Mouse (Mus musculus) kidney, postnatal 36 days (tissue): Measurements from ENCODE around the gene 2010300C02Rik.
A peak's percentile ranks its signal among the peaks of the same experiment; 100 is the strongest.
"Not testable (repeated sequence)": the region's sequence is repeated elsewhere in the genome, so short reads cannot be mapped to it uniquely, and the experiment has no call there.

Experiments
- DNase-seq, 2 experiments: peaks; one replicate each; pipeline ENCODE4 v3.0.0; 2021 to 2022; ENCODE audit warnings: mixed read lengths in 2 of 2

2010300C02Rik gene

DNA sequence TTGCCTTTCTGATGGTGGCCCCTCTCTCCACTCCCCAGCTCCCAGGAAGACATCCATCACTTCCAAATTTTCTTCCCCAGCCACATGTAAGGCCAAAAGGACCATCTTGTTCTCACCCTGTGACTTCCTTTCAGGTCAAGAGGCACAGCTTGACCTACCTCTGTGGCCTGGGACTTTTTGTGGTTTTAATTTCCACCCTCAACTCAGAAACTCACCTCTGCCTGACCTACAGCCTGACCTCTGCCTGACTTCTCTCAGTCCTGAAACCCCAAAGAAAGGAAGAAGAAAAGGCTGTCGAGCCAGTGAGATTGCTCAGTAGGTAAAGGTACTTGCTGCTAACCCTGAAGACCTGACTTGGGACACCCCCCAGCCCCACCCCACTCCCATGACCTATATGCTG, 100.3 kb downstream of the 2010300C02Rik start:
- DNase-seq: no peak

DNA sequence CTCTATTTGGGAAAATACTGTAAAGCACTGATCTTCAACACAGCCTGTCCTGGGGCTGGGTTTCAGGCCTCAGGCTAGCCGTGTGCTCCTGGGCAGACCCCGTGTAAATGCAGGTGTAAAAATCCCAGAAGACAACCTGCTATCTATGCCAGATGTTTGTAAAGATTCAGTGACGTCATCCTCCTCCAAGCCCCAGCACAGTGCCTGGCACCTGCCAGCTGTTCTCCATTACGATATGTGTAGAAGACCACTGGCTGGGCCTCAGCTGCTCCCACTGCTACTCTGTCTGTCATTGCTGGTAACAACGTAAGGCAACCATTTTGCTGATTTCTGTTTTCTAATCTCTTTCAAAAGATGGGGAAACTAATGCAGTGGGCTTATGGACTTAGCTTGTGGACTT, 102.8 kb downstream of the 2010300C02Rik start:
- no peak for DNase-seq

DNA sequence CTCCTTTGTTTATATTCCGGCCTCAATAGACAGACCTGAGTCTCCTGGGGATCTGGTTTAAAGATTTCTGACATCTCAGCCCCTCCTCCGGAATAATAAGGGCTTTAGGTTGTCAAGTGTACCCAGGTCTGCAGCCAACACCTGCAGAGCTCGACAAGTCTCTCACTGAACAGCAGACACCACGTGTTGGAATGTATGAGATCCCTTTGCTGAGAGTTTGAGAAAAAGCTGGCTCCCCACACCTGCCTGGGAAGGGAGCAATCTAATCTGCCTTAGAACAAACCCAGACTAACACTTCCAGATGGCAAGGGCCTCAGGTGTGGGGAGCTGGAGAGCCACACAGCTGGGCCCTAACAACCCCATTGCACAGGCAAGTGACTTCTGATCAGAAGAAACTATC, 103.3 kb downstream of the 2010300C02Rik start:
- no peak for DNase-seq

DNA sequence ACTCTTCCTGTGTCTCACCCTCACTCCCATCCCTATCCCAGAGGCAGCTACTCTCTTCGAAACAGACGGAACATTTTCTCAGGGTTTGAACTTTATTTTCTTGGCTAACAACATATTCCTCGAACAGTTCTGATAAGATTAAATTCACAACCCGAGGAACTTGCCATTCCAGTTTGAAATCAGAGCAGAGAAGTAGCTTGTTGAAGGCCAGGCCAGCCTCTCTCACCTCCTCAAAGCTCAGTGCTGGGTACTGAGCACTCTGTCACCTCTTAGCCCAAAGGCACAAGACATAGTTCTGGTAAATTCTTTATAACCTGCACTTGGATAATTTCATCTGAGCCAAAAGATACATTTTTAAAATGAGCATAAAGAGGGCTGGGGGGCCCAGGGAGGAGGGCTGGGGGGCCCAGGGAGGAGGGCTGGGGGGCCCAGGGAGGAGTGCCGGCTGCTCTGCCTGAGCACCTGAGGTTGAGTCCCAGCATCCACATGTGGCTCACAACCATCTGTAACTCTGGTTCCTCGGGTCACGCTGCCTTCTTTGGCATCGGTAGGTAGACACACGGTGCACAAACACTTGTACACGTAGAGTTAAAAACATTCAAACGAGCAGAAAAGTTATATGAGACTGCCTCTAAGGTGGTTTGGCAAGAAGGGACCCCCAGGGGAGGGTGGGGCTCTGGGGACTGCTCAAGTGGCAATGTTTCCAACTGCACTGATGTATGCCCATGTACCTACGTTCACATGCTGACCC, 104.4 kb downstream of the 2010300C02Rik start:
- DNase-seq: no peak

DNA sequence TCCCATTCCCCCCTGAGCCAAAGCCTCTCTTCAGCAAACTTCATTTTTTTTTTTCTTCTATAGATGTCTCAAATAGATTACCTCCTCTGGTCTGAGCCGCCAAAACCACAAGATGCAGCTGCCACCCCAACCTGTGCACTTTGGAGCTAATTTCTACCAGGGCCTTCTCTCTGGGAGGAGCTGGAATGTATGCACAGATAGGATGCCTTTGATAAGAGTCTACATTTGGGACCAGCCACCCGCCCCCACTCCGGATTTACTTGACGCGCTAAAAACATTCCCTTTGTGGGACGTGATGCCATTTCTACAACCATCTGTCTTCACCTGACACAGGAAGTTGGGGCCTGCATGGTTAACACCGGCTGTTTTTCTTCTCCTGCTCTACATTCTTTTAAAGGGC, 105.0 kb downstream of the 2010300C02Rik start:
- no peak for DNase-seq

DNA sequence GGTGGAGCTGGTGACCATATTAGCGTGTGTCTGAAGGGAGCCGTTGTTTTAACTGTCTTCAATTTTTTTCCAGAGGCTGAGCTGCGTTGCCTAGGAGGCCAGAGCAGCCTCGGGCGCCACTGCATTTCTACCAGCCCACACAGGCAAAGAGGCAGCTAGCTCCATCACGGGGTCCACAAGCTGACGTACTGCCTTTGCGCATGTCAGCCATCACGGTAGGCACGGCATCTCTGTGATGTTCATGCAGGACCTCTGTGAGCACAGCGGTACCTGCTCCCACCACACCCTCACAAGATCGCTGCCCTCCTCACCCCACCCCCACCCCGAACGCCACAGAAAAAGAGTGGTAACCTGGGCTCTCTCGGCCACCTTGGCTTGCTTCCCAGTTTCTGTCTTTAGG, 105.8 kb downstream of the 2010300C02Rik start:
- DNase-seq: no peak

DNA sequence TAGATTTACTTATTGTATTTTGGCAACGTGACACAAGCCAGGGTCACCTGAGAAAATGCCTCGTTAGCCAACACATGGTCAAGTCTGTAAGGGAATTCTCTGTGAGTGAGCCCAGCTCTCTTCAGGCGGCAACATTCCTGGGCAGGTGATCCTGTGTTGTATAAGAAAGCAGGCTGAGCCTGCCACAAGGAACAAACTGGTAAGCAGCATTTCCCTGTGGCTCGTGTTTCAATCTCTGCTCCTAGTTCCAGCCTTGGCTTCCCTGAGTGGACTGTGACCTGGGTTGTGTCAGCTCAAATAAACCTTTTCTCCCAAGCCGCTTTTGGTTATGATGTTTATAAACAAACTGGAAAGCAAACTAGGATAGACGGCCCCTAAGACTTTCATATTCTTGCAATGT, 108.9 kb downstream of the 2010300C02Rik start:
- no peak for DNase-seq

DNA sequence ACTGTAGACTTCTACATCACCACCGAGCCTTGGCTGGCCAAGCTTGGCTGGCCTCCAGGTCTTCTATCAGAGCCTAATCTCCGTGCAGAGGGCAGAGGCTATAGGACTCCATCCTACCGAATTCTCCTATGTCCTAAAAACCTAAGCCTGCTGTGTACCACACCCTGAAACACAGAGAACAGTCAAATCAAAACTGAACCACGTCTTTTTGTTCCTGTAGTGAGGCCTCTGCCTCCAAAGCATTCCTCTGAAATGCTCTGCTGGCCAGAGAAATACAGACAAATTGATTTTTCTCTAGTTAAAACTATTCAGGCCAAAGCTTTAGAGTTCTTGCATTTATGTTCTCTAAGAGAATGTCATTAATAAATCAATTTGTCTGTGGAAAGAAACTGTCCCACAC, 109.6 kb downstream of the 2010300C02Rik start:
- DNase-seq: no peak

DNA sequence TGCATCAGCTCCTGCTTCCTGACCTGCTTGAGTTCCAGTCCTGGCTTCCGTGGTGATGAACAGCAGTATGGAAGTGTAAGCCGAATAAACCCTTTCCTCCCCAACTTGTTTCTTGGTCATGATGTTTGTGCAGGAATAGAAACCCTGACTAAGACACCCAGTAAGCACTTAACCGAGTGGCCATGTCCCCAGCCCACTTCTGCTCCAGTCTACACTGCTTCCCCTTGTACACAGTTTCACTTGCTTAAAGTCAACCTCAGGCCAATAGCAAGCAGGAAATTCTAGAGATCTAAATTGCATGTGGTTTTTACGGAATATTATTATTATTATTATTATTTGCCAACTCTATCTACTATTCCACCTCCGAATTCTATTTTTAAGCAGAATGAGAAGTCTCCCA, 114.2 kb downstream of the 2010300C02Rik start:
- not testable (repeated sequence) for DNase-seq

DNA sequence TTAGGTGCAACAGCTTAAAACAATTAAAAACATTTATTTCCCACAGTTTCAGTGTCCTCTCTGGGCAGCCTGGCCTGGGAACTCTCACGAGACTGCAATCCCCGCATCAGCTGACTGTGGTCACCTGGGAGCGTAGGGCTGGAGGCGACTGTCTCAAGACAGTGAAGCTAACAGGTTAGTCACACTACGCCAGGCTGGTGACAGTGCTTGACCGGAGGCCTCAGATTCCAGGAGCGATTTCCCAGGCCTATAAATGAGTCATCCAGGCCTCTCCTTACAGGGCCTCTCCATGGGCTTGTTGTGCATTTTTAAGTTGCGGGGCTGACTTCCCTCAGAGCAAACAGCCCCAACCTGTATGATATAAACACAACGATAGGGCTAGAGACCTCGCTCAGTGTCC, 116.7 kb downstream of the 2010300C02Rik start:
- no peak for DNase-seq

DNA sequence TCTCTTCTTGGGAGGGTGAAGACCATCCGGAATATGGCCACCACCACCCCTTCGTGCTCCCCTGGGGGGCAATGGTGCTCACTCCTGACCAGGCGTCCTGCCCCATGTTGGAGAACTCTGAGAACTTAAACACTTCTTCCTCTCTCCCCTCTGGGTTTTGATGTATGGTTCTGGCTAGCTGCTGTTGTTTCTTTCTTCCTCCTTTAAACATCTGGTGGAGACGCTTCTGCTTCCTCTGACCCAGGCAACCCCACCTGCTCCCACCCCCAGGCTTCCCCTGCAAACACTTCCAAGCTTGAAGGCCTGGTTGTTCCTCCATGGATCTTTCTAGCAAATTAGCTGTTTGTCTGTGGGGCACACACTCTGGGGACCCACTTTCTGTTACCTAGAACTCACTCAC, 117.6 kb downstream of the 2010300C02Rik start:
- DNase-seq: no peak

DNA sequence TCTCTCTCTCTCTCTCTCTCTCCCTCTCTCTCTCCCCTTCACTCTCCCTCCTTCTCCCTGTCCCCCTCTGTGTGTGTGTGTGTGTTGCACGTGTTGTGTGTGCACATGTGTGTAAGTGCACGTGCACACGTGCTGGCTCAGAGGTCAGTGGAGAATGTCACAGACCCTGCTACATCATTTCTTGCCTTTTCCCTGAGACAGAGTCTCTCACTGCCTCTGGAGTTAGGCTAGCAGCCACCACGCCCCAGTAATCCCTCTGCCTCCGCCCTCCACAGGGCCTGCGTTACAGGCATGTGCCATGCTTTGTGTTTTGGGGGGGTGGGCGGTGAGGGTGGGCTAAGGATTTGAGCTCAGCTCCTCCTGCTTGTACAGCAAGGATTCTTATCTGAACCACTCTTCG, 118.4 kb downstream of the 2010300C02Rik start:
- no peak for DNase-seq

DNA sequence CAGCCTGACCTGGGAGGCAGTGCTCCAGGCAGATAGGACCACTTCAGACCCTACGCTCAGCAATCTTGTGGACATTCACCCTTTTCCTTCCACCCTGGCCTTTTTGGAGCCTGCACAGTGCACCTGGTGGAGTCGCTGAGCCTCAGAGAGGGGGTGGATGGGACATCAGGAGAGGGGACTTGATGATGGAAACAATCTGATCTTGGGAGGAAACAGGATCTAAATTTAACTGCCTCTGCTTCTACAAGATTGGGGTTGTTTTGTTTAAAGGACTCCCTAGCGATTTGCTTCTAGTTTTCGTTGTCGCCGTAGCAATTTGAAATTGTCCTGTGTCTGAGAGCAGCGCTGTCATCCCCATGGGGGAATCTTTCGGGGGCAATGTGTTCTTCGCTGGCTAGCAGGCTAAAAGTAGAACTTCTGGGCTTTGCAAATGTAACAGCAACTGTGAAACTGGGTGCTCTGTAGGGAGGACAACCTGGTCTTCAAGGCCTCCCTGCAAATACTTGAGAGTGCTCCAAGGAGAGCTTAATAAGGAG, 119.2 kb downstream of the 2010300C02Rik start:
- no peak for DNase-seq

DNA sequence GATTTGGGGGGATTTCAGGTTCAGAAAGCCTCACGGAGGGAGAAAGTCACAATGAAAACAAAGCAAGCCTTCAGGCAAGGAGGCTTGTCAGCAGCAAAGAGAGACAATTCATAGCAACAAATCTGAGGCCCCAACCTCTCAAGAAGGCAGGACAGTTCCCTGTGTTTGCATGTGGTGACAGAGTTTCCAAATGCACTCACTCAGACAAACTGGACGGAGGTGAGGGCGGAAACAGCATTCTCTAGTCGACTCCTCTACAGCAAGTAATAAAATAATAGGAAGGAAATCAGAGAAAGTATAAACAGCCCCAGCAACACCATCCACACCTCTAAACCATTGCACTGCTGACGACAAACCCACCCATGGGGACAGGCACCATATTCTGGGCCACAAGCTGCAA, 120.9 kb downstream of the 2010300C02Rik start:
- no peak for DNase-seq

DNA sequence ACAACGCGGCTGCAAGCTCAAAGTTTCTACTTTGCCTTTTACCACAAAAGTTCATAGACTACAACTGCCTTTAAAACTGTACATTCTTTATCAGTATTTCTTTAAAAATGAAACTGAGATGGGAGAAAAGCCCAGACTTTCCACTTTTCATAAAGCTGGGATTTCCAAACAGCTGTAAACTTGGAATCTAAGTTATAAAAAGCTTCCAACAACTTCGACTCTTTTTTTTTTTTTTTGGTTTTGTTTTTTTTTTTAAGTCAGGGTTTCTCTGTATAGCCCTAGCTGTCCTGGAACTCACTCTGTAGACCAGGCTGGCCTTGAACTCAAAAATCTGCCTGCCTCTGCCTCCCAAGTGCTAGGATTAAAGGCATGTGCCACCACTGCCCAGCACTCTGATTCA, 125.1 kb downstream of the 2010300C02Rik start:
- DNase-seq: not testable (repeated sequence)

DNA sequence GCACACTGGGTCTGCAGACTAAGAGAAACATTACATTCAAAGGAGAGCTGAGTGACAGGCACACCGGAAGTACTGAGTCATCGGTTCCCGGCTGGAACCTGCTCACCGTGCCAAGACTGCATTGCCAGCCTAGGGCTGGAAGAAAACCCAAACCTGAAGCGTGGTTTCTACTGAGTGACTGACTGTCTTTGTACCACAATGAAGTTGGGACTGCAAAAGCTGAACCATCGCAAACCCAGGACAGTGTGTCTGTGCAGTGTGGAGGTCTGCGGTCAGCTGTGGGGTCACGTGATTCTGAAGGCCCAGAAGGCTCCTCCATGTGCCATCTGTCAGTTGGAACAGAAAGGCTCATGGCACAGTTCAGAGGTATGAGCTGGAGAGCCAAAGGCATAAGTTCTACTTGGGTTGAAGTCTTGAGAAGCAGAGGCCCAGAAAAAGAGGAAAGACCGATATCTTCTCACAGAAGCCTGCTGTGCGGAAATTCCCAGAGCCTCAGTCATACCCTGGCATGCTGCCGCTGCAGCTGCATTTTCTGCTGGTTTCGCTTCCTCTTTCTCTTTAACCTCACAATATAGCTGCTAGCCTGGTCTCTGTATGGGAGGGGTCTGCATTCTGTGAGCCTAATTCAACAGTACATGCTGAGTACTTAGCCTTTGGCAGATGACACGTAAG, 133.9 kb downstream of the 2010300C02Rik start:
- DNase-seq: peak; percentile 13 to 43

DNA sequence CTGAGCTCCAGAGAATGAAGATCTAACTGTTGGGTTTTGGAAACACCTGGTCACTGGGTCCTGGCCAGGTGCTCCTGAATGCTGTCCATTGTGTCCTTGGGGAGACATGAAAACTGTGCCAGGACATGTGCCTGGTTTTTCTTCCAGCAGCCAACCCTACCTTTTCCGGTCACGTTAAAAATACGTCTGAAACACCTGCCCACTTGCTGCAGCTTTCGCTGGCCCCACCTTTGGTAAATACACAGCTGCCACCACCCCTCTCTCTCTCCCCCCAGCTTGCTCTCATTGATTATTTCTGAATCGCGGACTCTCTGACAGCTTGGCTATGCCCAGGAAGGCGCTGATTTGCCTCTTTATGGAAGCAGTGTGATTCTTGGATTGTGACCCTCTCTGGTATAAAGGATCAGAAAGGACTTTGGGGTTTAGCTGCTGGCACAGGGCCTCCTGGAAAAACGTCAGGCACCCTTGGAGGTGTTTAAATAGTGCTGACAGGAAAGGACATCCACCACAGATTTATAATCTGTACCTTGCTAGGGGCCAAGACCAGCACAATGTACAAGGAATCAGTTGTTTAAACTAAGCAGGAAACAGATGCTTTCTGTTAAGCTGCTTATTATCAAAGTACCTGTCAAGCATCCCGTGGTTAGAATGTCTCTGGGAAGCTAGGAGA, 136.0 kb downstream of the 2010300C02Rik start:
- no peak for DNase-seq

DNA sequence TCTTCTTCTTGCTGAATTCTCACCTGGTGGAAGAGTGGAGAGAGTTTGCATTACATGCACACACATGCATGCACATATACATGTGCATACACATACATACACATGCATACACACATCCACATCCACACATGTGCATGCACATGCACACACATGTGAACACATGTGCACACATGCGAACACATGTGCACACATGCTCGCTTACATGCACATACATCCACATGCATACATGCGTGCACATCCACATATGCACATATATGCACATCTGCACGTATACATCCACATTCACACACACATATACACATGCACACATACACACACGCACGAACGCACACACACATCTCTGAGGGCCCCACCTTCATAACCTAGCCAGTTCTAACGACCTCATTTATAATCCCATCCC, 136.7 kb downstream of the 2010300C02Rik start:
- no peak for DNase-seq

DNA sequence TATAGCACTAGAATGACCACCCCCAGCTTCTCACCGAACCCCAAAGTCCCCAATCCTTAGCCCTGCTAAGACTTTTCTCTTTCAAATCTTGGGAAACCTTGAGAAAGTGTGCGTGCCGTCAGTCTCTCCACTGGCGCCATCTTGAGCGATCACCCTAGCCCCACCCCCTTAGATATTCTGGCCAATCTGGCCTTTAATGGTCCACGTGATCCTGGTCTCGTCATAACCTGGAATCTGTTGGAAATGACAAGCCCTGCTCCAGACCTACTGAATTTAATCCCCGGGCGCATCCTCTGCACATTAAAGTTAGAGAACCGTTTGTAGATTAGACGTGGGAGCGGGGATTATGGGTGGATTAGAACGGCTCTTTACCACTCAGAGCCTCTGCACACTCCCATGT, 140.2 kb downstream of the 2010300C02Rik start:
- no peak for DNase-seq

DNA sequence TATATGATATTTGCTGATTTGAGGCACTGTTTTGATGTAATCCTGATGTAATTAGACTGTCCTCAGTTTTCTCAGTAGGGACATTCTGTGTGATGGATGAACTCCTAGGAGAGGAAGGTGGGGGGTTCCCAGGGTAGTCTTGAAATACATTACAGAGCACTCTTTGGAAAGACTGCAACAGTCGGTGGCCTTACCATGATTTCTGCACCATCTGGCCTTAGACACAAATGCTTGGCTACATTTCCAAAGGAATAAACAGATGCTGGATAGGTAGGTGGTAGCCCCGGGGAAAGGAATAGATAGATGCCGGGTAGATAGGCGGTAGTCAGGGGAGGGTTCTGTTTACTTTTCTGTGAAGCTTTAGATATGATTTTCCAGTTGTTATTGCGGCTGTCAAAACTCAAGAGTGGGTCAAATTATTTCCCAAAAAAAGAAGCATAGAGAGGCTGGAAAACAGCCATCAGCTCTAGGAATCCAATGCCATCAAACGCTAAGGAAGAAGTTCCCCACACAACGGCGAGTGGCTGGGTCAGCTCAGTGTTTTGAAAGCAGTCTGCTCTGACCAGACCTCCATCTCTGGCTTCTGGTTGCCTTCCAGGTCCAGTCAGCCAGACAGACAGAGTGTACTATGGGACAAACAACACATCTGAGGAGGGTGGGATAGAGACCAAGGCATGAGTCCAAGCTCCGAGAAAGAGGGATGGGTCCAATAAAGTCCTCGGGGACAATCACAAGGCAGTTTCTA, 147.2 kb downstream of the 2010300C02Rik start:
- no peak for DNase-seq

DNA sequence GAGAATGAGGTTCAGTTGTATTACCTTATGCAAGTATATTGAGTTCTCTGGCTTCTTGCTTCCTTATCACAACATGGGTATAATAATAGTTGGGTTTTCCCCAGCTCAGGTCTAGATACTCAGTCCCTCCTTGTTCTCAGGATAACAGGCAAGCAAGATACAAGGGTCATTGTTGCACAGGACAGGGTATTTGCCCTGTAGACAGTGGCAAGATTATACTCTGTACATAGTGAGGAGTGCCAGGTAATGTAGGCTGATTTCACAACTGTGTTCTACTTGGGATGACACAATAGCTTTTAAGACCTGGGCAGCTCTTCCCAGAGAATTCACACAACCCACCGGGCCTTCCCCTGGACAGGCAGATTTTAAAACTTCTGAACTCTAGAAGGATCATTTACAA, 151.5 kb downstream of the 2010300C02Rik start:
- DNase-seq: no peak

DNA sequence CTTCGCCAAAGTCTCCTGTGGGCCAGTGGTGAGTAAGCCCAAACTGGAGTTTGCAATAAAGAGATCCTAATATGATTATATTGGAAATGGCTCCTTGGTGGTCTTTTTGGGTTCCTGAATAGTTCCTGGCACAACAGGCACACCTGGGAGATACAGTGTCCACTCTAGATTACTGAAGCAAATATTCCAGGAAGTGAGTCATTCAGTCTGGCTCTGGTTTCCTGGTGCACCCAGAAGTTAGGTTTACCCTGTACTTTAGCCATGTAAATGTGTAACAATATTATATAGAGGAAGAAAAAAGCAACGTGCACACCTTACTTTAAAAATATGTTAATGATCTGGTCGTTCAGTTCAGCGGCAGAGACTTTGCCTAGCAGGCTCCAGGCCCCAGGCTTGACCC, 153.1 kb downstream of the 2010300C02Rik start:
- DNase-seq: no peak

DNA sequence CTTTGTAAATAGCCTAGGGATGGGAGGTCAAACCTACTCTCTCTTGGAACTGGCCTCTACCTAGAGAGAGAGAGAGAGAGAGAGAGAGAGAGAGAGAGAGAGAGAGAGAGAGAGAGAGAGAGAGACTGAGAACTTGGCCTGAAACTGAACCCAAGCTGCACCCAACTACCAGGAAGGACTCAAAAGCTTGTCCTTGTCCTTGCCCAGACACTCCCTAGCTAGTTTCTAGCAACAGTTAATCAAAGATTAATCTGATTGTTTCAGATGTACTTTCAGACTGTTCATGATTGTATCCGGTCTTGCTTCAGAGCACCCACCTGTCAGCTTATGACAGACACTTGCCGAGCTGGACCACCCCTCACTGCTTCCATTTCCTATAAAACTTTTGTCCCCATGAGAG, 153.5 kb downstream of the 2010300C02Rik start:
- DNase-seq: no peak
